Mouse (Mus musculus) brain, embryonic 14.5 days (tissue): Measurements from ENCODE around the gene Acp1. TPM values are rescaled to one million over a fixed set of nuclear protein-coding genes. Genes with fewer than 3 reads are reported as not detected.

Source experiments
- DNase-seq: peaks from one replicate; pipeline ENCODE4 v3.0.0-alpha.2; 2011; ENCODE audit warnings: low read depth
- CTCF ChIP-seq: fragments of 200-500 bp; IDR thresholded peaks from 2 replicates; pipeline ENCODE4 v1.5.1; 2012; ENCODE audit warnings: inconsistent platforms, mild to moderate bottlenecking, moderate library complexity, borderline replicate concordance; ENCODE audit not compliant: insufficient read depth, insufficient read length; ENCODE audit errors: extremely low read depth
- POLR2A ChIP-seq: fragments of 200-500 bp; IDR thresholded peaks from 2 replicates; pipeline ENCODE4 v1.6.1; 2012; ENCODE audit warnings: mild to moderate bottlenecking, inconsistent platforms, borderline replicate concordance; ENCODE audit not compliant: poor library complexity, insufficient read depth, insufficient read length, severe bottlenecking; ENCODE audit errors: extremely low read depth
- polyA plus RNA-seq: library from polyadenylated mRNA; depleted of rRNA; stranded (reverse); fragments of >200 nt; gene quantifications from 2 replicates; pipeline ENCODE4 v1.2.3, GENCODE M21; 2012; rRNA removed

Gene Acp1
- polyA plus RNA-seq, 1 experiment = 22.3 TPM

DNA sequence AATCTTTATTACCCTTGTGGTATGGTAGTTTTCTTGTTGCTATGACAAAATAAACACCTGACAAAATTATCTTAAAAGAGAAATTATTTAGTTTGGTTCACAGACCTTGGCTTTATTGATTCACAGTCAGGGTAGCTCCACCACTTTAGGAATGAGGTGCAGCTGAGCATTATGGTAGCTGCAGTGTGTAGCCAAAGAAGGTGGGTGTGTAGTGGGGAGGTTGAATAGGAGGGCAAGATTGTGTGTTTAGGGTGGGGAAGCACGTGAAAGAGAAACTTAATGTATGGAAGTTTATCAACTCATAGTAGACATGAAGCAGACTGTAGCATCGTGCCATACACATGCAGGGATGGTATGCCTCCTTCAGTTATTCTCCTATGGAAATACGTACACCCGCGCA is 55.2 kb downstream of the Acp1 start:
- DNase-seq = no peak
- TF ChIP-seq CTCF (no peak), POLR2A (no peak)

DNA sequence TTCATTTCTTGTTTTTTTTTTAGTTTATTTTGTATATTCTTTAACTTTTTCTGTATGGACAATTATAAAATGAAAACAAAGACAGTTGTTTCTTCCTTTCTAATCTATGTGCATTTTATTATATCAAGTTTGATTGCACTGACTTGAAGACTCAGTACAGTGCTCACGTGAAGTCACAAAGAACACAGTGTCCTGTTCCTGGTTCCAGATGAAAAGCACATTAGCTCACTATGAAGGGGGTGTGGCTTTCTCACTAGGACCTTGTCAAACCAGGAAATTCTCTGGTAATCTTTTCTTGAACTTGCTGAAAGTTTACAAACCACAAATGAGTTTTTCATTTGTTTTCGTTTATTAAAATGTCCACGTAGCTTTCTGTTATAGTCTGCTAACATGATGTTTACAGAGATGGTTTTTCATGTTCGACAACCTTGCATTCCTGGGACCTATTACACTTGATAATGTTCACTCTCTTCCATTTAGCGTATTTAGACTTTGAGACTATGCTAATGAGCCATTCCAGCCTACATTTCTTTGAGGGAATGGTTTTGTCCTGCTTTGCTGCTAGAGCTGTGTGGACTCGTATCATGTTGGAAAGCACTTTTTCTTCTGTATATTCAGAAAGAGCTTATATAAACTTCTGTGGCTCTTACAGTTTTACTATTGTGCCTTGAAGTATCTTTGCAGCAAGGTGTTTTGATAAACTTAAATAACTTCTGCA is 55.8 kb downstream of the Acp1 start:
- no peak for TF ChIP-seq POLR2A
- no peak for TF ChIP-seq CTCF
- no peak for DNase-seq

DNA sequence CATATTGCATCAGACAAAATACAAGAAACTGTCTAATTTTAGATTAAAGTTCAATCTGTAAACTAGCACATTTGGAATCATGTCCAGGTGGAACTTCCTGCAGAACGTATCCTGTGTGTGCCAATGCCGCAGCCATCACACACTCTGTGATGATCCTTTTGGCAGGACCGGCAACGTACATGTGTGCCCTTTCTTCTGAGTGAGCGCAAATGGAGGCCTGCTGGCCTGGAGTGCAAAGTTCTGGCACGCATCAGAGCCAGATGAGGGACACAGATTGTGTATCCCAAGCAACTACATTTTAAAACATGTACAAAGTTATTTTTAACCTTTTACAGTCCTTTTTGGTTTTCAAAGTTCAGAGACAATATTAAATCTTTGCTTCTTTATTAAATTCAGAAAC is 59.5 kb downstream of the Acp1 start:
- peak; percentile 43 for DNase-seq
- no peak for TF ChIP-seq POLR2A
- TF ChIP-seq CTCF = no peak

DNA sequence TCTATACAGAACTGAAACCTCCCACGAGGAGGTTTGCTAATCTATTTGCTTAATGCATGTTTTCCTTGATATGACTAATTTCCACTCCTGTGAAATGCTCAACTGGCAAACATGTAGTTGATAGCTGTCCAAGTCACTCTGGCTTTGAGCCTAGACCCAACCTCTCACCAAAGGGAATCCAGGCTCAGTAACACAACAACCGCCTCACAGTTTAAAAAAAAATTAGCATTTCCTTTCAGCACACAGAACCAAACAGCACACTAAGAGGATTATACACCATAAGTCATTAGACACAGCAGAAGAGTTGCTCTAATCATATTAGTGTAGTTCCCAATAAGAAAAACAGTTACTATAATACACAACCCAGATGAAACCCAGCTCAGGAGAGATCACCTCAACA is 60.5 kb downstream of the Acp1 start:
- TF ChIP-seq POLR2A (no peak), CTCF (no peak)

DNA sequence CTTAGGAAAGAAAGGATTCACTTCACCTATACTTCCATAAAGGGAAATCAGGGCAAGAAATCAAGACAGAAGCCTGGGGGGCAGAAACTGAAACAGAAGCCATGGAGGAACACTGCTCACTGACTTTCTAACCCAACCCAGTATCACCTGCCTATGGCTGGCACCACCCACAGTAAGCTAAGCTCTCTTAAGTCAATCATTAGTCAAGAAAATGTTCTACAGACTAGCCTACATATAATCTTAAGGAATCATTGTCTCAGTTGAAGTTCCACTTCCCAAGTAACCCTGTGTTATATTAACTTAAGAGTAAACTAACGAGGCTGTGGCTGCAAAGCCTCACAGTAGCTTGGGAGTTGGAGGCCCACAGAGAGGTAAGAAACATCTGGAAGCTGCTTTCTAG is 62.9 kb downstream of the Acp1 start:
- DNase-seq = no peak
- TF ChIP-seq POLR2A (no peak), CTCF (no peak)

More for the DNA sequence above, 60.5 kb downstream of the Acp1 start:
- peak; percentile 87 for DNase-seq

Other genes starting within 250 kb of the Acp1 start
- 0.19 and 0.55 TPM in 2 replicates for gene Alkal2, start 27.3 kb downstream of the Acp1 start, polyA plus RNA-seq
- 19.3 and 23.0 TPM in 2 replicates for gene Sh3yl1, start 79 bp upstream of the Acp1 start, polyA plus RNA-seq
- gene Fam110c, start 162.3 kb upstream of the Acp1 start, polyA plus RNA-seq = 0.03 TPM in 1 of 2 replicates, not detected in the other